24 mouse cellular contexts compared by ENCODE assay signal in the genomic region with DNA sequence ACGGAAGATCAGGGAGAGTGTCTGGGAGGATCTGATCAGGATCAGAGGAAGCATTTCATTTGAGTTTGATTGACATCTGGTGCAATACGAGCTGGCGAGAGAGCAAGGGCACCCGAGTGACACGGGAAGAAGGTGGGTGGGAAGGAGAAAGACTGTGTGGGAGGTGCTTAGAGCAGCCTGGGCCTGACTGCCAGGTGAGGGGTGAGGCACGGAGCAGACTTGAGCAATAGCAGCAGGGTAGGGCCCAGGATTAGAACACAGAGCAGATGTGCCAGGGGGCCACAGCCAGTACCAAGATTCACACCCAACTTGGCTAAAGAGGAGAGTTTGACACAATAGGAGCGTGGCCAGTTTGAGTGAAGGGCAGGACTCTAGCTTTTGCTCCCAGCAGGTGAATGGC. TPM values are rescaled to one million over a fixed set of nuclear protein-coding genes. Genes with fewer than 3 reads are reported as not detected.
DNase-seq lines count a peak whose midpoint lies in the region; ATAC-seq and TF ChIP-seq lines count a peak whose summit lies in the region.
"Had no signal": no experiment of that assay in that cellular context is flagged by ENCODE, and none has a peak within 500 bp of the region (broad histone marks: within the 10 kb centered on the region; RNA-seq: fewer than 3 reads in every experiment).

No protein-coding gene starts in this region.

- peaks cover 21% of the 10 kb centered on the region for H3K36me3 ChIP-seq in kidney, embryonic 14.5 days (ENCODE audit: control insufficient read depth, insufficient read depth, low read length)
- H3K36me3 ChIP-seq in kidney, adult 2 months (ENCODE audit: control insufficient read depth, insufficient read depth, low read length): no peaks in the 10 kb centered on the region
- peaks cover 67% of the 10 kb centered on the region for H3K36me3 ChIP-seq in embryonic facial prominence, embryonic 10.5 days (replicated peaks)

- ATAC-seq in kidney, embryonic 14.5 days (ENCODE audit: low FRiP score, low TSS enrichment): peak; percentile 25; the same call in 1 of the 2 replicates
- ATAC-seq: CD4-positive, CD25-positive, alpha-beta regulatory T cell, adult 4 months; forebrain, embryonic 16.5 days; hindbrain, postnatal 0 days; inflammation-experienced regulatory T-cells, adult 6 months; intestine, embryonic 16.5 days had no signal

- H3K9ac ChIP-seq in kidney, embryonic 14.5 days (ENCODE audit: low read depth, low read length): no peak overlapping the region
- H3K9ac ChIP-seq: forebrain, embryonic 12.5 days; heart, embryonic 12.5 days; hindbrain, embryonic 14.5 days had no signal

- no peak for DNase-seq in kidney, adult 2 months
- DNase-seq in embryonic facial prominence, embryonic 10.5 days (ENCODE audit: low spot score): no peak
- peak; percentile 91 for DNase-seq in fat pad, adult 2 months (ENCODE audit: extremely low read depth, low read depth, low spot score)
- DNase-seq in lung, postnatal 14 days: no peak
- DNase-seq in right cerebral cortex, postnatal 25 days: no peak
- DNase-seq: adrenal gland, adult 8-10 months; cerebellum, adult 11 months; cerebellum, adult 2 months; cerebellum, adult 9-11 months; cerebellum, postnatal 25 days; gastrocnemius, postnatal 10 days; gastrocnemius, postnatal 36 days; heart, adult 18-20 months; heart, postnatal 14 days; heart, postnatal 4 days had no signal

- TF ChIP-seq CTCF in kidney, adult 2 months (conservative IDR thresholded peaks at IDR 0.05; ENCODE audit: insufficient read depth, insufficient read length, low read depth, low read length): no peak

- no peaks in the 10 kb centered on the region for H3K27me3 ChIP-seq in kidney, embryonic 14.5 days (ENCODE audit: control insufficient read depth, insufficient read depth, low read length)
- H3K27me3 ChIP-seq in kidney, adult 2 months (replicated peaks; ENCODE audit: control insufficient read depth, insufficient read depth, low read length): no peaks in the 10 kb centered on the region
- H3K27me3 ChIP-seq in embryonic facial prominence, embryonic 10.5 days (replicated peaks; ENCODE audit: low read depth, poor library complexity, severe bottlenecking): no peaks in the 10 kb centered on the region
- H3K27me3 ChIP-seq: forebrain, embryonic 12.5 days; heart, embryonic 12.5 days had no signal

- no peak for TF ChIP-seq POLR2A in kidney, adult 2 months (IDR thresholded peaks at IDR 0.05; ENCODE audit: low read depth, low read length)

- H3K4me1 ChIP-seq in kidney, embryonic 14.5 days (ENCODE audit: control insufficient read depth, insufficient read depth, low read length): no peaks in the 10 kb centered on the region
- no peaks in the 10 kb centered on the region for H3K4me1 ChIP-seq in kidney, adult 2 months (ENCODE audit: control insufficient read depth, insufficient read depth, low read length)
- peaks cover 18% of the 10 kb centered on the region for H3K4me1 ChIP-seq in embryonic facial prominence, embryonic 10.5 days
- H3K4me1 ChIP-seq: forebrain, embryonic 12.5 days; heart, embryonic 12.5 days had no signal

- no peak overlapping the region for H3K27ac ChIP-seq in kidney, embryonic 14.5 days (ENCODE audit: low read depth, low read length)
- H3K27ac ChIP-seq in kidney, adult 2 months (ENCODE audit: insufficient read depth, low read depth, low read length): no peak overlapping the region
- H3K27ac ChIP-seq in embryonic facial prominence, embryonic 10.5 days (replicated peaks): peak overlapping the region; percentile 1; the same call in 1 of the 2 replicates
- H3K27ac ChIP-seq: forebrain, embryonic 12.5 days; hindbrain, embryonic 14.5 days; hindbrain, postnatal 0 days had no signal

- no peak overlapping the region for H3K4me3 ChIP-seq in kidney, embryonic 14.5 days (ENCODE audit: low read length)
- no peak overlapping the region for H3K4me3 ChIP-seq in kidney, adult 2 months (ENCODE audit: insufficient read depth, low read depth, low read length)
- H3K4me3 ChIP-seq in embryonic facial prominence, embryonic 10.5 days: no peak overlapping the region
- H3K4me3 ChIP-seq: forebrain, embryonic 12.5 days; heart, embryonic 12.5 days had no signal

- WGBS in kidney, embryonic 14.5 days: 40% methylated on average over 7 of the region's 7 CpGs
- WGBS in kidney, adult 2 months: 63% methylated on average over 7 of the region's 7 CpGs
- 51% methylated on average over 7 of the region's 7 CpGs for WGBS in embryonic facial prominence, embryonic 10.5 days

- H3K9me3 ChIP-seq in kidney, embryonic 14.5 days (ENCODE audit: control insufficient read depth, low read length): peaks cover 3% of the 10 kb centered on the region; the same call in 1 of the 2 replicates
- H3K9me3 ChIP-seq in embryonic facial prominence, embryonic 10.5 days: peaks cover 12% of the 10 kb centered on the region
- H3K9me3 ChIP-seq: forebrain, embryonic 12.5 days had no signal

- no peak overlapping the region for H3K4me2 ChIP-seq in kidney, embryonic 14.5 days (replicated peaks; ENCODE audit: low read depth, low read length)
- H3K4me2 ChIP-seq: forebrain, embryonic 12.5 days; heart, embryonic 12.5 days; hindbrain, embryonic 14.5 days had no signal

RNA-seq across cellular contexts. Expression of gene Scarb1, which starts 47.9 kb away (rescaled TPM):
- polyA plus RNA-seq in kidney, embryonic 14.5 days (2014; fragmentation: Nextera tagmentation; extraction: Ambion mirVana): 34.8 and 48.8 TPM in 2 replicates
- 35.5 and 42.8 TPM in 2 replicates for polyA plus RNA-seq in kidney, adult 2 months (2012; rRNA removed)
- 43.2 and 47.3 TPM in 2 replicates for polyA plus RNA-seq in embryonic facial prominence, embryonic 10.5 days (2016; fragmentation: Nextera tagmentation; extraction: Ambion mirVana)
